Mouse (Mus musculus): ENCODE results near the gene Tbc1d2b. TPM values are rescaled to one million over a fixed set of nuclear protein-coding genes. Genes with fewer than 3 reads are reported as not detected.

Gene Tbc1d2b
- total RNA-seq, 2 experiments from 2014 or later: 69.2 to 83.4 TPM

Other genes starting within 250 kb of the Tbc1d2b start
- 61.0 and 131 TPM in 2 replicates for gene Ctsh, start 216.7 kb downstream of the Tbc1d2b start, total RNA-seq (2015; ENCODE audit: low replicate concordance)
- 25.6 and 30.1 TPM in 2 replicates for gene Ctsh, start 216.7 kb downstream of the Tbc1d2b start, total RNA-seq (2017; ENCODE audit: low replicate concordance)
- gene Morf4l1, start 156.0 kb downstream of the Tbc1d2b start, total RNA-seq (2015; ENCODE audit: low replicate concordance): 117 and 134 TPM in 2 replicates
- gene Morf4l1, start 156.0 kb downstream of the Tbc1d2b start, total RNA-seq (2017; ENCODE audit: low replicate concordance): 130 and 153 TPM in 2 replicates
- gene Adamts7, start 107.7 kb downstream of the Tbc1d2b start, total RNA-seq (2015; ENCODE audit: low replicate concordance): not detected in 2 replicates
- 0.14 TPM in 1 of 2 replicates, not detected in the other for gene Adamts7, start 107.7 kb downstream of the Tbc1d2b start, total RNA-seq (2017; ENCODE audit: low replicate concordance)